Mouse (Mus musculus): Measurements from ENCODE around the gene Aldh9a1. TPM values are rescaled to one million over a fixed set of nuclear protein-coding genes. Genes with fewer than 3 reads are reported as not detected.
"Not testable (repeated sequence)": the region's sequence is repeated elsewhere in the genome, so short reads cannot be mapped to it uniquely, and the experiment has no call there.

The Aldh9a1 gene
- polyA plus RNA-seq, 1 experiment = 27.8 TPM

- H3K4me1 ChIP-seq (ENCODE audit: control insufficient read depth, insufficient read depth, low read length) = no peaks in the 10 kb centered on the region
- DNase-seq = no peak
- WGBS = 92% methylated on average over 6 of the region's 6 CpGs
- H3K4me3 ChIP-seq (replicated peaks; ENCODE audit: extremely low read depth, low read depth, low read length) = no peak overlapping the region
- TF ChIP-seq CTCF (IDR thresholded peaks at IDR 0.05; ENCODE audit: insufficient read depth, low read length) = no peak
- no peak for TF ChIP-seq POLR2A (IDR thresholded peaks at IDR 0.05; ENCODE audit: borderline replicate concordance, extremely low read depth, low read depth, low read length)
Observed at GRCm38 (mm10) chr1:167321691-167322090, 28.1 kb upstream of the Aldh9a1 start.

GRCm38 (mm10) chr1:167328776-167329175 is 21.0 kb upstream of the Aldh9a1 start:
- no peak overlapping the region for H3K4me3 ChIP-seq (replicated peaks; ENCODE audit: extremely low read depth, low read depth, low read length)
- no peak for TF ChIP-seq POLR2A (IDR thresholded peaks at IDR 0.05; ENCODE audit: borderline replicate concordance, extremely low read depth, low read depth, low read length)
- no peak for TF ChIP-seq CTCF (IDR thresholded peaks at IDR 0.05; ENCODE audit: insufficient read depth, low read length)
- WGBS = 78% methylated on average over 6 of the region's 6 CpGs
- no peaks in the 10 kb centered on the region for H3K4me1 ChIP-seq (ENCODE audit: control insufficient read depth, insufficient read depth, low read length)
- no peak for DNase-seq

GRCm38 (mm10) chr1:167331106-167331505 is 18.7 kb upstream of the Aldh9a1 start:
- no peak overlapping the region for H3K4me3 ChIP-seq (replicated peaks; ENCODE audit: extremely low read depth, low read depth, low read length)
- 79% methylated on average over 8 of the region's 8 CpGs for WGBS
- TF ChIP-seq POLR2A (IDR thresholded peaks at IDR 0.05; ENCODE audit: borderline replicate concordance, extremely low read depth, low read depth, low read length) (no peak), CTCF (IDR thresholded peaks at IDR 0.05; ENCODE audit: insufficient read depth, low read length) (no peak)
- no peak for DNase-seq
- no peaks in the 10 kb centered on the region for H3K4me1 ChIP-seq (ENCODE audit: control insufficient read depth, insufficient read depth, low read length)

GRCm38 (mm10) chr1:167336398-167336797 is 13.4 kb upstream of the Aldh9a1 start:
- no peak for DNase-seq
- no peak overlapping the region for H3K4me3 ChIP-seq (replicated peaks; ENCODE audit: extremely low read depth, low read depth, low read length)
- TF ChIP-seq CTCF (IDR thresholded peaks at IDR 0.05; ENCODE audit: insufficient read depth, low read length) (no peak), POLR2A (IDR thresholded peaks at IDR 0.05; ENCODE audit: borderline replicate concordance, extremely low read depth, low read depth, low read length) (no peak)
- 78% methylated on average over 3 of the region's 3 CpGs for WGBS
- no peaks in the 10 kb centered on the region for H3K4me1 ChIP-seq (ENCODE audit: control insufficient read depth, insufficient read depth, low read length)

DNA sequence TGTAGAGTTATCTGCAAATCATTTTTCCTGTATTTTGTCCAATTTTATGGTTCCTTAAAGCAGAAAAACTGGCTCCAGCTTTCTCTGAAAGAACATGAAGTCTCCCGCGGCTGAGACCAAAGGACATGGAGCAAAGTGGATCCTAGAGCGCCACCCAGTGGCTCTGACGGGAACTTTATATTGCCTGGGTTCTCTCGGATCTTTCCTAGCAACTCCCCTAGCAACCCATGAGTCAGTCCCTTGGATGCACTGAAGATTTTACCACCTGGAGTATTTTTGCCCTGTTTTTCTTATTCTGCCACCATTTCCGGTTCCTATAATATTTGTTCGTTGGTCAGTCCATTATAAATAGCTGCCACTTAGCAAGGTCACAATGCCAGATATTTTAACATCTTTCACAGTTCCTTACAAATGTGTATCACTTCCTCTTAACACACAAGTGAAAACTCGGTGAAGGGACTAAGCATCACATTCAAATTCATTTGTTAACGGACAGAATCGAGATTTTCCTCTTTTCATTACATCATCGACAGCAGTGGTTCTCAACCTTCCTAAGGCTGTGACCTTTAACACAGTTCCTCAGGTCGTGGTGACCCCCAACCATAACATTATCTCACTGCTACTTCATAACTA is 12.2 kb upstream of the Aldh9a1 start:
- DNase-seq = peak; percentile 81
- WGBS = 17% methylated on average over 12 of the region's 12 CpGs
- no peak for TF ChIP-seq POLR2A (IDR thresholded peaks at IDR 0.05; ENCODE audit: borderline replicate concordance, extremely low read depth, low read depth, low read length)
- TF ChIP-seq CTCF (IDR thresholded peaks at IDR 0.05; ENCODE audit: insufficient read depth, low read length) = peak; percentile 84
- H3K4me1 ChIP-seq (ENCODE audit: control insufficient read depth, insufficient read depth, low read length) = no peaks in the 10 kb centered on the region
- no peak overlapping the region for H3K4me3 ChIP-seq (replicated peaks; ENCODE audit: extremely low read depth, low read depth, low read length)

GRCm38 (mm10) chr1:167339177-167339781 is 10.5 kb upstream of the Aldh9a1 start:
- no peak for TF ChIP-seq CTCF (IDR thresholded peaks at IDR 0.05; ENCODE audit: insufficient read depth, low read length)
- Histone ChIP-seq H3K4me1 (ENCODE audit: control insufficient read depth, insufficient read depth, low read length) (no peaks in the 10 kb centered on the region), H3K4me3 (replicated peaks; ENCODE audit: extremely low read depth, low read depth, low read length) (no peak overlapping the region)
- 54% methylated on average over 9 of the region's 9 CpGs for WGBS
- DNase-seq = no peak

DNA sequence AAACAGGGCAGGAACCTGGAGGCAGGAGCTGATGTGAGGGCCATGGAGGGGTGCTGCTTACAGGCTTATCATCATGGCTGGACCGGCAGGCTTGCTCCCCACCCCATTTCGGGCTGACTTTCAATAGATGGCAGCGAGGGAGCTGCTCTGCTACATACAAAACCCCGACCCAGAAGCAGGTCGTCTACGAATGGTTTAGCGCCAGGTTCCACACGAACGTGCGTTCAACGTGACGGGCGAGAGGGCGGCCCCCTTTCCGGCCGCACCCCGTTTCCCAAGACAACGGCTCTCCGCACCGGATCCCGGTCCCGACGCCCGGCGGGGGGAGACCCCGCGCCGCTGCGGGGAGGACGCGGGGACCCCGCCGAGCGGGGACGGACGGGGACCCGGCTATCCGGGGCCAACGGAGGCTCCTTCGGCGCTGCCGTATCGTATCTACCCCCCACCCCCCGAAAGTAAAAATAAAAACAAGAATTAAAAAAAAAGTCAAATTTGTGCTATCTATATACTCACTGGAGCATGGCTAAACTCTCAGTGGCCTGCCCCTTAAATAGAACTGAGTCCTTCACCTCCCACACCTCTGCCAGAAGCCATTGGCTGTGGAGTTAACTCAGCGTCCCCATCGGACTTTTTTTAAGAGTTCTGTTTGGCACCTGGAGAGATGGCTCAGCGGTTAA is 9.5 kb upstream of the Aldh9a1 start:
- no peak for DNase-seq
- no peak for TF ChIP-seq POLR2A (IDR thresholded peaks at IDR 0.05; ENCODE audit: borderline replicate concordance, extremely low read depth, low read depth, low read length)
- Histone ChIP-seq H3K4me3 (replicated peaks; ENCODE audit: extremely low read depth, low read depth, low read length) (peak overlapping the region; percentile 33), H3K4me1 (ENCODE audit: control insufficient read depth, insufficient read depth, low read length) (no peaks in the 10 kb centered on the region)
- 2% methylated on average over 47 of the region's 47 CpGs for WGBS

GRCm38 (mm10) chr1:167340910-167341528 is 8.8 kb upstream of the Aldh9a1 start:
- TF ChIP-seq CTCF (IDR thresholded peaks at IDR 0.05; ENCODE audit: insufficient read depth, low read length) (no peak), POLR2A (IDR thresholded peaks at IDR 0.05; ENCODE audit: borderline replicate concordance, extremely low read depth, low read depth, low read length) (no peak)
- DNase-seq = no peak
- 96% methylated on average over 3 of the region's 3 CpGs for whole genome bisulfite sequencing
- no peaks in the 10 kb centered on the region for H3K4me1 ChIP-seq (ENCODE audit: control insufficient read depth, insufficient read depth, low read length)
- no peak overlapping the region for H3K4me3 ChIP-seq (replicated peaks; ENCODE audit: extremely low read depth, low read depth, low read length)

- Histone ChIP-seq H3K4me3 (replicated peaks; ENCODE audit: extremely low read depth, low read depth, low read length) (no peak overlapping the region), H3K4me1 (ENCODE audit: control insufficient read depth, insufficient read depth, low read length) (no peaks in the 10 kb centered on the region)
- TF ChIP-seq POLR2A (IDR thresholded peaks at IDR 0.05; ENCODE audit: borderline replicate concordance, extremely low read depth, low read depth, low read length) (no peak), CTCF (IDR thresholded peaks at IDR 0.05; ENCODE audit: insufficient read depth, low read length) (no peak)
- 91% methylated on average over 10 of the region's 10 CpGs for WGBS
- DNase-seq = no peak
Observed at GRCm38 (mm10) chr1:167342831-167343230, 7.0 kb upstream of the Aldh9a1 start.

DNA sequence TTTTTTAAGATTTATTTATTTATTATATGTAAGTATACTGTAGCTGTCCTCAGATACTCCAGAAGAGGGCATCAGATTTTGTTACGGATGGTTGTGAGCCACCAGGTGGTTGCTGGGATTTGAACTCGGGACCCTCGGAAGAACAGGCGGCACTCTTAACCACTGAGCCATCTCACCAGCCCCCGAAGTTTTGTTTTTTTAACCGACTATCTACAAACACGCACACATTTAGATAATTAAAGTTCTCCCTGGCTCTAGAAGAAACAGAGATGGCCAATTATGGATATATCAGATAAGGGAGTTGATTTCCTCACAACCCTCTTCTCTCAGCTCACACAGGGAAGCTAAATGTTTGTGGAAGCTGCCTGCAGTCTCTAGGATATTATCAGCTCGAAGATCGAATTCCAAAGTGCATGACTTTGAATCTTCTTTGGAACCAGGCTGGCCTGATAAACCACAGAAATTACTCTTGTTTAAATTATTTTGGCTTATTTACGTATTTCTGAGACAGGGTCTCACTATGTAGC is 3.7 kb upstream of the Aldh9a1 start:
- WGBS = 75% methylated on average over 10 of the region's 10 CpGs
- not testable (repeated sequence) for H3K4me3 ChIP-seq (replicated peaks; ENCODE audit: extremely low read depth, low read depth, low read length); H3K4me1 ChIP-seq (ENCODE audit: control insufficient read depth, insufficient read depth, low read length); DNase-seq

- H3K4me1 ChIP-seq (ENCODE audit: control insufficient read depth, insufficient read depth, low read length); DNase-seq; H3K4me3 ChIP-seq (replicated peaks; ENCODE audit: extremely low read depth, low read depth, low read length): not testable (repeated sequence)
- WGBS = 50% methylated on average over 3 of the region's 3 CpGs
Observed at GRCm38 (mm10) chr1:167349206-167349605, 585 bp upstream of the Aldh9a1 start.

Measured in lung, adult 2 months (tissue).